Mouse (Mus musculus) cerebellum, postnatal 25 days (tissue): ENCODE measurements around the gene Timm50.

ENCODE experiments used
- DNase-seq, 2 experiments: peaks; one replicate each; pipeline ENCODE4 v3.0.0; 2021; ENCODE audit warnings: mixed read lengths in 2 of 2

Timm50 gene

GRCm38 (mm10) chr7:28268042-28268531 is 43.8 kb downstream of the Timm50 start:
- DNase-seq: peak; percentile 78 to 80

DNA sequence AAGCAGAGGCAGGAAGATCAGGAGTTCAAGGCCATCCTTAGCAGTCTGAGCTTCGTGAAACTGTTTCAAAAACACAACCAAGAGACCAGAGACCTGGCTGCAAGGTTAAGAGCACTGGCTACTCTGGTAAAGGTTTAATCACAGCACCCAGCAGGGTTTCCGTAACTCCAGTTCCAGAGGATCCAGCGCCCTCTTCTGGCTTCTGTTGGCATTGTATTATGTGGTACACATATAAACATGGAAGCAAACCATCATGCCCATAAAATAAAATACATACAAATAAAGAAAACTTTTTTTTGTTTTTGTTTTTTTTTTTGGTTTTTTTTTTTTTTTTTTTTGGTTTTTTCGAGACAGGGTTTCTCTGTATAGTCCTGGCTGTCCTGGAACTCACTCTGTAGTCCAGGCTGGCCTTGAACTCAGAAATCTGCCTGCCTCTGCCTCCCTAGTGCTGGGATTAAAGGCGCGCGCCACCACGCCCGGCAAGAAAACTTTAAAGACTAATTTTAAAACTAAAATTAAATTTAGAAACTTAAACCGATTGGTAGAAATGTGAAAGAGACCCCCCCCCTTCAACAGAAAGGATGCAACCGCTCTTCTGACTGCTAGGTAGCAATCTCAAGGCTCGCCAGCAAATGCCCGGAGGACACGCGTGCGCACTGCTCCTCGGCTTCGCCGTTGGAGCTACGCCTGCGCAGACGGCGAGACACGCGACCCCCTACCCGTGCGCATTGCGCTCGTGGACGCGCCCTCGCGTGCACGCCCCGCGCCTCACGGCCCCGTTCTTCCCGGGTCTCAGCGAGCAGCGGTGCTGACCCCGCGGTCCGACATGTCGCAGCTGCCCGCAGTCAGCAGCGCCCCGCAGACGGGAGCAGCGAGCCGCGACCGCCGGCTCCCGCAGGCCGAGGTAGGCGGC is 44.5 kb downstream of the Timm50 start, which contains the start of gene Eid2:
Gene Eid2, plus strand, starts transcription at position 753 of the 913 bp plus-strand sequence.
- peak; percentile 96 to 97 for DNase-seq

DNA sequence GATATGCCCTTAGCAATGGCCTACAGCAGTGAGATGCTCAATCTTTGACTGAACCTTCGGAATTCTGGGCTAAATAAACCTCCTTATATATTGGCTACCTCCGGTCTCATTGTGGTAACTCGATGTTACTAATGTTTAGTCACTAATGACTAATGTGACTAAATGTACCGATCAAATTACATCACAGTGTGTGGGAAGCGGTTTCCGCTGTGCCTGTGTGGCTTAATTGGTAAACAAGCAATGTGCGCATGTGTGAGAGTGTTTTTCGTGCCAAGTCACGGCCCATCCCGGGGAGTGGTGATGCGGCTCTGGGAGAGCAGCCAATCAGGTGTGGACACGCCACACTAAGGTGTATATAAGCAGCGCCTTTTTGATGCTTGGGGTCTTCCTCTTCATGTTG is 46.5 kb downstream of the Timm50 start:
- DNase-seq: no peak

GRCm38 (mm10) chr7:28263786-28264185 is 48.1 kb downstream of the Timm50 start:
- DNase-seq: peak in 1 of 2 experiments; percentile 36

GRCm38 (mm10) chr7:28262861-28263260 is 49.0 kb downstream of the Timm50 start:
- DNase-seq: no peak
